Mouse (Mus musculus): ENCODE data around the gene Tnfrsf14.

DNA sequence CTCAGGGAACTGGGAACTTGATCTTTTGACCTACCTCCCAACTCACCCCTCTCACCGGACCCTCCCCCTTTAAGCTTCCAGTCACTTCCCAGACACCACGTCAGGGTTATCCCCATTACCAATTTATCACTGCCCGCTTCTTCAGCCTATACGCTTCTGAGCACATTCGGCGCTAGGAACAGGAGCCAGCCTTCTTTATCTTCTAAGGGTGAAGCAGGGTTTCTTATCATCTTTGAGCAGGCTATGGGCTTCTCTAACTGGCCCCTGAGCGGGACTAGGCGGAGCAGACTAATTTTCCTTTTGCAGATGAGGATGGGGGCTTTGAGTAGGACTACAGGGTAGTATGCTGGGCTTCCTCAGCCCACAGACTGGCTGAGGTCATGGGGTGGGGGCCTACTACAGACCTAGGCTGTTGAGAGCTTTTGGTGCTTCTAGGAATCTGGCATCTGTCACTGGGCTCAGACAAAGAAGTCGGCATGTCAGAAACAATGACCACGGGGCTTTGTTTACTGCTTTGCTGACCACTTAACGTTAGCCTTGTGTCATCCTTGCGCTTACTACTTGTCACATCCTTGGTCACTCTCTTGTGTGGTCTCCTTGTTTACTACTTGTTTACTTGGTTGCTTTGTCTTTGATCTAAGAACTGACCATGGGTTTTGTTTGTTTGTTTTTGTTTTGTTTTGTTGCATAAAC, at the start of gene Tnfrsf14:
- TF ChIP-seq POLR2A (IDR thresholded peaks at IDR 0.05; ENCODE audit: borderline replicate concordance, low read depth, low read length) (no peak), CTCF (IDR thresholded peaks at IDR 0.05; ENCODE audit: low read depth, low read length) (no peak)

All from bone marrow macrophage, adult 2 months (primary cell).